Mouse (Mus musculus) liver, embryonic 14.5 days (tissue): ENCODE measurements around the gene Rbm12.

Experiments used
- CTCF ChIP-seq: IDR thresholded peaks from 2 replicates; pipeline ENCODE4 v1.5.1; 2016; ENCODE audit warnings: antibody characterized with exemption, low read depth, control low read depth
- EP300 ChIP-seq: IDR thresholded peaks from 2 replicates; pipeline ENCODE4 v1.6.1; 2016; ENCODE audit warnings: antibody characterized with exemption, low read depth

GRCm38 (mm10) chr2:156052816-156053215 lies 59.0 kb downstream of the Rbm12 start, which contains the start of gene Fer1l4:
- TF ChIP-seq CTCF, result no peak
- TF ChIP-seq EP300, result no peak
